Mouse (Mus musculus) intestine, postnatal 0 days (tissue): Measurements from ENCODE around the gene Dpysl5. TPM values are rescaled to one million over a fixed set of nuclear protein-coding genes. Genes with fewer than 3 reads are reported as not detected.

ENCODE experiments used
- ATAC-seq: fragments of 200-750 bp; cut with Nextera tagmentation; 2 replicates; pipeline ENCODE4 v1.8.0; 2017; ENCODE audit warnings: mild to moderate bottlenecking, moderate TSS enrichment, moderate library complexity
- H3K27ac ChIP-seq: fragments of 300-500 bp; sonication (generic); 2 replicates; pipeline ENCODE4 v1.5.1; 2014; ENCODE audit warnings: mild to moderate bottlenecking, low read depth, low read length, moderate library complexity
- H3K27me3 ChIP-seq: fragments of 300-500 bp; sonication (generic); replicated peaks from 2 replicates; pipeline ENCODE4 v1.6.1; 2014; ENCODE audit warnings: low read length, mixed read lengths; ENCODE audit not compliant: control insufficient read depth, insufficient read depth
- H3K36me3 ChIP-seq: fragments of 300-500 bp; sonication (generic); 2 replicates; pipeline ENCODE4 v1.6.1; 2014; ENCODE audit warnings: mild to moderate bottlenecking, moderate library complexity; ENCODE audit not compliant: control insufficient read depth, insufficient read depth
- H3K4me1 ChIP-seq: fragments of 300-500 bp; sonication (generic); replicated peaks from 2 replicates; pipeline ENCODE4 v1.6.1; 2014; ENCODE audit warnings: antibody characterized with exemption, low read length, mixed read lengths; ENCODE audit not compliant: control insufficient read depth, insufficient read depth
- H3K4me2 ChIP-seq: fragments of 300-500 bp; sonication (generic); replicated peaks from 2 replicates; pipeline ENCODE4 v1.6.1; 2014; ENCODE audit warnings: low read depth, mild to moderate bottlenecking, moderate library complexity
- H3K4me3 ChIP-seq: fragments of 300-500 bp; sonication (generic); 2 replicates; pipeline ENCODE4 v1.5.1; 2014; ENCODE audit warnings: low read depth, low read length
- H3K9ac ChIP-seq: fragments of 300-500 bp; sonication (generic); 2 replicates; pipeline ENCODE4 v1.6.1; 2014; ENCODE audit warnings: mild to moderate bottlenecking, low read depth, low read length
- H3K9me3 ChIP-seq: fragments of 300-500 bp; sonication (generic); 2 replicates; pipeline ENCODE4 v1.6.1; 2016; ENCODE audit warnings: mixed run types; ENCODE audit not compliant: control insufficient read depth
- CTCF ChIP-seq: sonication (generic); IDR thresholded peaks from 2 replicates; pipeline ENCODE4 v1.5.1; 2016; ENCODE audit warnings: low read depth, mild to moderate bottlenecking, control low read depth, antibody characterized with exemption, moderate library complexity
- WGBS: fragments of 180-500 bp; shearing (Covaris S2); extraction: QIAGEN DNeasy Blood & Tissue Kit; methylation state at CpG from one replicate; pipeline ENCODE4 v1.1.7; 2014; 5-methylcytosine and 5-hydroxymethylcytosine counted together
- polyA plus RNA-seq: library from polyadenylated mRNA; unstranded; fragments of >200 nt; fragmentation: Nextera tagmentation; extraction: Ambion mirVana; gene quantifications from 2 replicates; pipeline ENCODE4 v1.2.1, GENCODE M21; 2015

Dpysl5 gene
- polyA plus RNA-seq, 1 experiment from 2014 or later, result 2.7 TPM

DNA sequence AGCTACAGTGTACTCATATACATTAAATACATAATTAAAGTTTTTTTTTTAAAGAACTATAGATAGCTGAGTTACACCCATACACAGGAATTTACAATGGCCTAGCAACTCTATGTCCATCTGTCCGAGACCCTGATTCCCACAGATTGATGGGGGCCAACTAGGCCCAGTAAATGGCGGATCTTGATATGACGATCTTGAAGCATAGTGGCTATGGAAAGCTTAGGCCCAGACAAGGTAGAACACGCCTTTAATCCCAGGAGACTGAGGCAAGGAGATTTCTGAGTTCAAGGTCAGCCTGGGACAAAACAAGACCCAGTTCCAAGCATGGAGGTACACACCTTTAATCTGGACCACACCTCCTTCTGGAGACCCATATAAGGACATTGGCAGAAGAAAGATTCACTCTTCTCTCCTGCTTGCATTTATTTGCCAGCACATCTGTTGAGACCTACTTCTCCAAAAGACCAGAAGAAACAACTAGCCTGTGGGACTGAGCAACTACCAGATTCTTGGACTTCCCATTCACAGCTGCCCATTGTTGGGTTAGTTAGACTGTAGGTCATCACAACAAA is 32.6 kb upstream of the Dpysl5 start:
- no peaks in the 10 kb centered on the region for H3K4me1 ChIP-seq
- ATAC-seq, result no peak
- no peaks in the 10 kb centered on the region for H3K9me3 ChIP-seq
- H3K4me2 ChIP-seq, result no peak overlapping the region
- no peak overlapping the region for H3K27ac ChIP-seq
- TF ChIP-seq CTCF, result no peak
- H3K27me3 ChIP-seq, result no peaks in the 10 kb centered on the region
- no peak overlapping the region for H3K4me3 ChIP-seq
- WGBS, result 93% methylated on average over 4 of the region's 4 CpGs
- peaks cover 16% of the 10 kb centered on the region; the same call in 1 of the 2 replicates for H3K36me3 ChIP-seq
- no peak overlapping the region for H3K9ac ChIP-seq

- 80% methylated on average over 5 of the region's 5 CpGs for WGBS
- TF ChIP-seq CTCF, result no peak
- no peaks in the 10 kb centered on the region for H3K9me3 ChIP-seq
These were observed 31.8 kb upstream of the Dpysl5 start for GRCm38 (mm10) chr5:30679593-30679992.

GRCm38 (mm10) chr5:30681970-30682369 is 29.4 kb upstream of the Dpysl5 start:
- Histone ChIP-seq H3K9ac (no peak overlapping the region), H3K36me3 (no peaks in the 10 kb centered on the region), H3K4me2 (no peak overlapping the region), H3K4me1 (no peaks in the 10 kb centered on the region), H3K9me3 (no peaks in the 10 kb centered on the region), H3K27me3 (no peaks in the 10 kb centered on the region), H3K27ac (no peak overlapping the region), H3K4me3 (no peak overlapping the region)
- TF ChIP-seq CTCF, result no peak
- ATAC-seq, result no peak
- WGBS, result 82% methylated on average over 5 of the region's 5 CpGs

More at GRCm38 (mm10) chr5:30679593-30679992, 31.8 kb upstream of the Dpysl5 start:
- H3K4me3 ChIP-seq, result no peak overlapping the region
- ATAC-seq, result no peak
- no peaks in the 10 kb centered on the region for H3K4me1 ChIP-seq
- H3K36me3 ChIP-seq, result peaks cover 16% of the 10 kb centered on the region; the same call in 1 of the 2 replicates
- no peak overlapping the region for H3K4me2 ChIP-seq
- no peak overlapping the region for H3K9ac ChIP-seq
- H3K27me3 ChIP-seq, result no peaks in the 10 kb centered on the region
- no peak overlapping the region for H3K27ac ChIP-seq

DNA sequence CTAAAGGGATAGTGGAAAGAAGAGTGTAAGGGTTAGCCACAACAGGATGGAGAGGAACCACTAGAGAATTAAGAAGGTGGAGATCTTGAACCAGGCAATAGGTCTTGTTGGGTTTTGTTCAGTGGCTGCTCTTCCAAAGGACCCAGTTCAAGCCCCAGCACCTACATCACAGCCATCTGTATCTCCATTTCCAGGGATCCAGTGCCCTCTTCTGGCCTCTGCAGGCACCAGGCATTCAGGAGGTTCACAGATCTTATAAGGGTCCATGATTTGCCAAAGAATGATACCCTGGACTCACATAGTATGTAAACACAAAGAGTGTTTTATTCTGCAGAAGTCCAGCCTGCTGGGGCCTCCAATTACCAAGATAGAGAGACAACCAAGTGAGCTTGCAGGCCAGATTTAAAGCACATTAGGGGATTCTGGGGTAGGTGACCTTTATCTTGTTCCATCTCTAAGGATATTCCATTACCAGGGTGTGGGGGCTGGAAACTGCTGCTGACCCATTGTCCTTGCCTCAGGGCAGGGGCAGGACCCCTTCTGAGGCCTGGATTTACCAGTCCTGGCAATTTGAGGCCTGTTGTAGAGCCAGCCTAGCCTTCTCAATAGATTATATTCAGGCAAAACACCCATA is 28.3 kb upstream of the Dpysl5 start:
- H3K27me3 ChIP-seq, result no peaks in the 10 kb centered on the region
- no peak overlapping the region for H3K4me3 ChIP-seq
- no peak overlapping the region for H3K4me2 ChIP-seq
- ATAC-seq, result no peak
- TF ChIP-seq CTCF, result peak; percentile 64
- no peaks in the 10 kb centered on the region for H3K4me1 ChIP-seq
- H3K9me3 ChIP-seq, result no peaks in the 10 kb centered on the region
- H3K36me3 ChIP-seq, result no peaks in the 10 kb centered on the region
- H3K9ac ChIP-seq, result no peak overlapping the region
- H3K27ac ChIP-seq, result no peak overlapping the region

DNA sequence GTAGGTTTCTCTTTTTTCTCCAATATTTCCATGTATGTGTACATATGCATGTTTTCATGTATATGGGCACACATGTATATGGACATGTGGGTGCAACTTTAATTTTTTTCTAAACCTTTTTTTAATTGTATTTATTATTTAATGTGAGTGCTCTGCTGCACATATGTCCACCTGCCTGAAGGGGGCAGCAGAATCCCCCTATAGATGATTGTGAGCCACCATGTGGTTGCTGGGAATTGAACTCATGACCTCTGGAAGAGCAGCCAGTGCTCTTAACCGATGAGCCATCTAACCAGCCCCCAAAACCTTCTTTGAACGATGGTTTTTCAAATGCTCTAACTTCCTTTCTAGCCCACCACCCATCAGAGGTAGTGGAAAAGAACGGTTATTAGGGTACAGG is 27.4 kb upstream of the Dpysl5 start:
- TF ChIP-seq CTCF, result peak; percentile 51
- H3K27me3 ChIP-seq, result no peaks in the 10 kb centered on the region
- no peaks in the 10 kb centered on the region for H3K9me3 ChIP-seq
- 77% methylated on average over 3 of the region's 3 CpGs for WGBS
- H3K9ac ChIP-seq, result no peak overlapping the region
- H3K4me1 ChIP-seq, result no peaks in the 10 kb centered on the region
- no peak for ATAC-seq
- no peaks in the 10 kb centered on the region for H3K36me3 ChIP-seq
- no peak overlapping the region for H3K4me3 ChIP-seq
- H3K27ac ChIP-seq, result no peak overlapping the region
- H3K4me2 ChIP-seq, result no peak overlapping the region

GRCm38 (mm10) chr5:30686781-30687180 is 24.6 kb upstream of the Dpysl5 start:
- Histone ChIP-seq H3K36me3 (no peaks in the 10 kb centered on the region), H3K4me1 (no peaks in the 10 kb centered on the region), H3K27ac (no peak overlapping the region), H3K4me3 (no peak overlapping the region), H3K4me2 (no peak overlapping the region), H3K9me3 (no peaks in the 10 kb centered on the region), H3K9ac (no peak overlapping the region), H3K27me3 (no peaks in the 10 kb centered on the region)
- peak; percentile 76 for TF ChIP-seq CTCF
- ATAC-seq, result no peak
- WGBS, result 58% methylated on average over 3 of the region's 3 CpGs
